Mouse (Mus musculus) hindbrain, embryonic 11.5 days (tissue): Measurements from ENCODE around the gene Bdh2. TPM values are rescaled to one million over a fixed set of nuclear protein-coding genes. Genes with fewer than 3 reads are reported as not detected.

ENCODE experiments used
- ATAC-seq: fragments of 200-750 bp; cut with Nextera tagmentation; 2 replicates; pipeline ENCODE4 v1.8.0; 2017; ENCODE audit warnings: mild to moderate bottlenecking, moderate TSS enrichment, moderate library complexity; ENCODE audit not compliant: low FRiP score
- DNase-seq: peaks from one replicate; pipeline ENCODE4 v3.0.0-alpha.2; 2015; ENCODE audit warnings: low spot score
- H3K27ac ChIP-seq: fragments of 300-500 bp; sonication (generic); 2 replicates; pipeline ENCODE4 v1.5.1; 2014; ENCODE audit warnings: mild to moderate bottlenecking, low read depth, low read length
- H3K27me3 ChIP-seq: fragments of 300-500 bp; sonication (generic); 2 replicates; pipeline ENCODE4 v1.6.1; 2014; ENCODE audit warnings: mild to moderate bottlenecking, low read length, moderate library complexity, mixed read lengths; ENCODE audit not compliant: control insufficient read depth, insufficient read depth
- H3K36me3 ChIP-seq: fragments of 300-500 bp; sonication (generic); 2 replicates; pipeline ENCODE4 v1.6.1; 2014; ENCODE audit warnings: mild to moderate bottlenecking, low read length, moderate library complexity, mixed read lengths; ENCODE audit not compliant: control insufficient read depth, insufficient read depth
- H3K4me1 ChIP-seq: fragments of 300-500 bp; sonication (generic); replicated peaks from 2 replicates; pipeline ENCODE4 v1.6.1; 2014; ENCODE audit warnings: low read length, mixed read lengths; ENCODE audit not compliant: control insufficient read depth, insufficient read depth
- H3K4me2 ChIP-seq: fragments of 300-500 bp; sonication (generic); replicated peaks from 2 replicates; pipeline ENCODE4 v1.6.1; 2014; ENCODE audit warnings: mild to moderate bottlenecking, low read depth, low read length
- H3K4me3 ChIP-seq: fragments of 300-500 bp; sonication (generic); 2 replicates; pipeline ENCODE4 v1.5.1; 2014; ENCODE audit warnings: low read depth, low read length
- H3K9ac ChIP-seq: fragments of 300-500 bp; sonication (generic); 2 replicates; pipeline ENCODE4 v1.6.1; 2014; ENCODE audit warnings: low read depth, low read length
- H3K9me3 ChIP-seq: fragments of 300-500 bp; sonication (generic); 2 replicates; pipeline ENCODE4 v1.6.1; 2016; ENCODE audit warnings: low read length; ENCODE audit not compliant: control insufficient read depth
- WGBS: fragments of 180-500 bp; shearing (Covaris S2); extraction: QIAGEN DNeasy Blood & Tissue Kit; methylation state at CpG from one replicate; pipeline ENCODE4 v1.1.7; 2014; 5-methylcytosine and 5-hydroxymethylcytosine counted together
- polyA plus RNA-seq: library from polyadenylated mRNA; unstranded; fragments of >200 nt; fragmentation: Nextera tagmentation; extraction: Ambion mirVana; gene quantifications from 2 replicates; pipeline ENCODE4 v1.2.1, GENCODE M21; 2014

Gene Bdh2
- polyA plus RNA-seq, 1 experiment from 2014 or later, result 5.1 TPM

GRCm38 (mm10) chr3:135288138-135288750, 7.2 kb downstream of the Bdh2 start:
- H3K4me3 ChIP-seq, result no peak overlapping the region
- no peaks in the 10 kb centered on the region for H3K27me3 ChIP-seq
- DNase-seq, result no peak
- ATAC-seq, result no peak
- no peak overlapping the region for H3K27ac ChIP-seq
- no peaks in the 10 kb centered on the region for H3K4me1 ChIP-seq
- H3K36me3 ChIP-seq, result no peaks in the 10 kb centered on the region
- no peak overlapping the region for H3K4me2 ChIP-seq
- H3K9ac ChIP-seq, result no peak overlapping the region
- 85% methylated on average over 8 of the region's 8 CpGs for WGBS
- no peaks in the 10 kb centered on the region for H3K9me3 ChIP-seq

GRCm38 (mm10) chr3:135289148-135289547, 8.1 kb downstream of the Bdh2 start:
- Histone ChIP-seq H3K4me1 (no peaks in the 10 kb centered on the region), H3K4me3 (no peak overlapping the region), H3K27me3 (no peaks in the 10 kb centered on the region), H3K36me3 (no peaks in the 10 kb centered on the region), H3K9me3 (no peaks in the 10 kb centered on the region), H3K27ac (no peak overlapping the region), H3K9ac (no peak overlapping the region), H3K4me2 (no peak overlapping the region)
- DNase-seq (no peak), ATAC-seq (no peak)
- WGBS, result 85% methylated on average over 1 of the region's 1 CpGs

DNA sequence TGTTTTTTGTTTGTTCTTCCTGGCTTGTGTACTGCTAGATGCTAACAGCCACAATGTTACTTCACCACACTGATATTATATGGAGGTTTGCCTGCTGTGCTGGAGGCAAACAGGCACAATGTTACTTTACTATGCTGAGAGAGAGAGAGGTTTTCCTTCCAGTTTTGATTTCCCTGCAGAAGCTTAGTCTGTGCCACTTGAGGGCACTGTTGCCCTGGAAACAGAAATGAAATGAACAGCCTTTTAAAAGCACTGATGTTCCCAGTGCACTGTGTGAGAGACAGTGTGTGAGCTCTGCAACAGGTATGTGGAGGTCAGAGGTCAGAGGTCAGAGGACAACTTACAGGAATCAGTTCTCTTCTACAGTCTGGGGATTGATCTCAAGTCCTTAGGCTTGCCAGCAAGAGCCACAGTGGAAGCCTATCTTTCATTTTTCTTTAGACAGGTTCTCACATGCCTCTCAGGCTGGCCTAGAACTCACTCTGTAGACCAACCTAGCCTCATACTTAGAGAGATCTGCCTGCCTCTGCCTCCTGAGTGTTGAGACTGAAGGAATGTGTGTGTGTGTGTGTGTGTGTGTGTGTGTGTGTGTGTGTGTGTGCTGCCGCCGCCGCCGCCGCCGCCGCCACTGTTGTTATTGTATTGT, 9.4 kb downstream of the Bdh2 start:
- Histone ChIP-seq H3K4me1 (no peaks in the 10 kb centered on the region), H3K9ac (no peak overlapping the region), H3K4me3 (no peak overlapping the region), H3K27me3 (no peaks in the 10 kb centered on the region), H3K27ac (no peak overlapping the region), H3K9me3 (no peaks in the 10 kb centered on the region), H3K4me2 (no peak overlapping the region), H3K36me3 (no peaks in the 10 kb centered on the region)
- ATAC-seq (peak; percentile 72), DNase-seq (peak; percentile 73)
- 98% methylated on average over 7 of the region's 7 CpGs for WGBS

GRCm38 (mm10) chr3:135293703-135294102, 12.7 kb downstream of the Bdh2 start:
- no peak overlapping the region for H3K27ac ChIP-seq
- no peaks in the 10 kb centered on the region for H3K9me3 ChIP-seq
- H3K27me3 ChIP-seq, result no peaks in the 10 kb centered on the region
- no peak overlapping the region for H3K4me3 ChIP-seq
- 56% methylated on average over 7 of the region's 7 CpGs for WGBS
- no peaks in the 10 kb centered on the region for H3K36me3 ChIP-seq
- DNase-seq, result no peak
- H3K4me2 ChIP-seq, result no peak overlapping the region
- H3K4me1 ChIP-seq, result no peaks in the 10 kb centered on the region
- no peak overlapping the region for H3K9ac ChIP-seq
- no peak for ATAC-seq

- Histone ChIP-seq H3K9ac (no peak overlapping the region), H3K4me1 (no peaks in the 10 kb centered on the region), H3K27ac (no peak overlapping the region), H3K36me3 (no peaks in the 10 kb centered on the region), H3K27me3 (no peaks in the 10 kb centered on the region), H3K4me2 (no peak overlapping the region), H3K4me3 (no peak overlapping the region), H3K9me3 (no peaks in the 10 kb centered on the region)
- DNase-seq (no peak), ATAC-seq (no peak)
- WGBS, result 87% methylated on average over 1 of the region's 1 CpGs
Observed at GRCm38 (mm10) chr3:135295559-135295958, 14.5 kb downstream of the Bdh2 start.

GRCm38 (mm10) chr3:135298560-135298959, 17.5 kb downstream of the Bdh2 start:
- Histone ChIP-seq H3K27ac (no peak overlapping the region), H3K9ac (no peak overlapping the region), H3K27me3 (no peaks in the 10 kb centered on the region), H3K36me3 (no peaks in the 10 kb centered on the region), H3K4me2 (no peak overlapping the region), H3K4me3 (no peak overlapping the region), H3K4me1 (no peaks in the 10 kb centered on the region), H3K9me3 (no peaks in the 10 kb centered on the region)
- WGBS, result 91% methylated on average over 3 of the region's 3 CpGs
- ATAC-seq (no peak), DNase-seq (no peak)

DNA sequence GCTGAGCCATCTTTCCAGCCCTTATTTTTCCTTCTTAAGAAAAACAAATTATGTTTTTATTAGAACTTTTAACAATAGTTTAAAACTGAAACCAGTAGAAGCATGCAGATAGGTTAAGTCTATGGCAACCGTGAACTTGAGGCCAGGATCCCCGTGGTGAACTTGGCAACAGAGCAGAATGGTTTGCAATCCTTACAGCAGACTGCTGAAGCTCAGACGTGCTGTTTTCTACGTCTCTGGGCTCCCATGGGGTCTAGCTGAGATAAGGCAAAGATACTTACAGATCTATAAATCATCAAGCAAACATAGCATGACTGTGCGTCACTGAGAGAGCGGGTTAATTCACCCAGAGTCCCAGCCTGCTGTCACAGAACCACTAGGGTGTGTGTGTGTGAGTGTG, 19.1 kb downstream of the Bdh2 start:
- Histone ChIP-seq H3K4me2 (no peak overlapping the region), H3K36me3 (no peaks in the 10 kb centered on the region), H3K9me3 (no peaks in the 10 kb centered on the region), H3K4me1 (no peaks in the 10 kb centered on the region), H3K27me3 (no peaks in the 10 kb centered on the region), H3K9ac (no peak overlapping the region), H3K4me3 (no peak overlapping the region), H3K27ac (no peak overlapping the region)
- ATAC-seq, result no peak
- DNase-seq, result no peak
- WGBS, result 66% methylated on average over 6 of the region's 6 CpGs

DNA sequence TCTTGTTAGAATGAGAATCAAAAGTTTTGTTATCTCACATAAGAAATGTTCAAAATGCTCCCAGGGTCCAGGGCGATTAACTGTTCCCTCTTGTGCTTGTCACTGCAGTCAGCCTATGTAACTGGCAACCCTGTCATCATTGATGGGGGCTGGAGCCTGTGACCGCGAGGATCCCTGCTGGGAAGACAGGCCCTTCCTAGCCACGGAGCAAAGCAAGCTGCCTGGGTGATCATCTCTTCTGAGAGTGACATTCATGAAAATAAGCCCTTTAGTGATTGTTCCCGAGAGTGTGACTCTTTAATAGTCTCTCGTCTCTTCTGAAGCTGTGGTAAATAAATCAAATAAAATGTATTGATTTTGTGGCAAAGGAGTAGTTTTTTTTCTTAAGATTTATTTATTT, 23.0 kb downstream of the Bdh2 start:
- 11% methylated on average over 6 of the region's 6 CpGs for WGBS
- H3K27ac ChIP-seq, result no peak overlapping the region
- H3K9me3 ChIP-seq, result no peaks in the 10 kb centered on the region

DNA sequence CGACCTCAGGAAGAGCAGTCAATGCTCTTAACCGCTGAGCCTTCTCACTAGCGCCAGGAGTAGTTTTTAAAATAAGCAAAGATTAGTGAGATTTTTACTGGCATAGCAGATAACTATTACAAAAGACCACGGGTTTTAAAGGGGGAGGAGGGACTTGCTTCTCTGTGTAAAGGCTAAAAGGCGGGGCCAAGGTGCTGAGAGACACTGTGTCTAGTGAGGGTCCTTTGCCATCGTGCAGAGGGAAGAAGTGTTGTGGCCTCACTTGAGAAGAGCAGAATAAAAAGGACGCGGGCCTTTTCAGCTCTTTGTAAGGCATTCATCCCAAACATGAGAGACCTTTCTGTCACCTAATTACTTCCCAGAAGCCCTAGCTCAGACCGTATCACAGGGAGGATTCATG, 23.5 kb downstream of the Bdh2 start:
- no peak overlapping the region for H3K4me2 ChIP-seq
- ATAC-seq (peak; percentile 51; the same call in 1 of the 2 replicates), DNase-seq (peak; percentile 45)
- no peaks in the 10 kb centered on the region; the same call in 1 of the 2 replicates for H3K4me1 ChIP-seq
- no peaks in the 10 kb centered on the region for H3K27me3 ChIP-seq
- H3K9me3 ChIP-seq, result no peaks in the 10 kb centered on the region
- H3K9ac ChIP-seq, result no peak overlapping the region
- WGBS, result 12% methylated on average over 9 of the region's 9 CpGs
- no peak overlapping the region for H3K4me3 ChIP-seq
- H3K36me3 ChIP-seq, result no peaks in the 10 kb centered on the region
- H3K27ac ChIP-seq, result no peak overlapping the region

More for the DNA sequence above, 23.0 kb downstream of the Bdh2 start:
- Histone ChIP-seq H3K4me2 (no peak overlapping the region), H3K4me1 (no peaks in the 10 kb centered on the region; the same call in 1 of the 2 replicates), H3K36me3 (no peaks in the 10 kb centered on the region), H3K27me3 (no peaks in the 10 kb centered on the region), H3K4me3 (no peak overlapping the region), H3K9ac (no peak overlapping the region)
- peak; percentile 51; the same call in 1 of the 2 replicates for ATAC-seq
- DNase-seq, result peak; percentile 44
